Mouse (Mus musculus): ENCODE measurements at regions not wholly inside any gene's neighbourhood (a gene's known extent, or its start where the extent isn't known, plus 50 kb on each side); places are given as distances from the start of the nearest gene placed in this dataset.

DNA sequence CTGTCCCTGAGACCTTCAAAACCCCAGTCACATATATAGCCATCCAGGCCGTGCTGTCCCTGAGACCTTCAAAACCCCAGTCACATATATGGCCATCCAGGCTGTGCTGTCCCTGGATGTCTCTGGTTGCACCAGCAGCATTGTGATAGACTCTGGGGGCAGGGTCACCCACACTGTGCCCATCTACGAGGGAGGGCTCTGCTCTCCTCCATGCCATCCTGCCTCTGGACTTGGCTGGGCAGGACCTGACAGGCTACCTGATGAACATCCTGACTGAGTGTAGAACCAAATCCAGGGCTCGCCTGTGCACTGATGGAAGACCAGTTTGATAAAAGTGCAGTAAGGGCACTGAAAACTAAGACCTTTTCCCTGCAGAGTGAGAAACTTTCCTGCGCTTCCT is 63.1 kb upstream of the S1pr3 start:
- DNase-seq = peak in 1 of 2 experiments; percentile 4

- peak; percentile 66 to 72 for DNase-seq
Observed at GRCm38 (mm10) chr13:51345839-51346550, 62.4 kb upstream of the S1pr3 start.

- no peak for DNase-seq
Observed at GRCm38 (mm10) chr13:51348707-51349106, 59.7 kb upstream of the S1pr3 start.

DNA sequence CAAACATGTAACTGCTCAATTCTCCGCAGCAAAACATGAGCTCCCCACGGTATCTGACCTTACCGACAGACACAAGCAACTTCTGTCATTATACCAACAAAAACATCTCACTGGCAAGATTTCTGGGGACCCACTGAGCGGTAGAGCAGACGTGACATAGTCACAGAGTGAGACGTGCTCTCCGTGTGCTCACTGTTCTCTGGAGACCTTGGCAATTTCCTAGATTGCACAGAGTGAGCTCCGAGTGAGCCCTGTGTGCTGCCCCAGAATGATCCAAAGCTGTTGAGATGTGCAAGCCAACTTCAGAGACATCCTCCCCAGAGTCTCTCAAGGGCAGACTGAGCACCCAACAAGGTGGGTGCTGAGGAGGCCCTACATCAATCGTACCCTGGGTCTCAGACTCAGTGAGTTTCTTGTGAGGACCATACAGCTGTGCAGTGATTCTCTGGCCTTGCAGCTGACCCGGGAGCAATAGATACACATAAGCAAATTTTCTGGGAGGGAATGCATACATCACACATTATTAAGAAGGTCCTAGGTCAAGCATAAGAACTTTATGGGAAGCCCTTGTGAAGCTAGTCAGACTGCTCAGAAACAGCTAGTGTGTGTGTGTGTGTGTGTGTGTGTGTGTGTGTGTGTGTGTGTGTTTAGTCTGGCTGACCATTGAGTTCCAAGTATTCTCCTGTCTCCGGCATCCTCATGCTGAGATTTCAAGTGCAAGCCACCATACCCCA is 58.5 kb upstream of the S1pr3 start:
- DNase-seq = no peak

DNA sequence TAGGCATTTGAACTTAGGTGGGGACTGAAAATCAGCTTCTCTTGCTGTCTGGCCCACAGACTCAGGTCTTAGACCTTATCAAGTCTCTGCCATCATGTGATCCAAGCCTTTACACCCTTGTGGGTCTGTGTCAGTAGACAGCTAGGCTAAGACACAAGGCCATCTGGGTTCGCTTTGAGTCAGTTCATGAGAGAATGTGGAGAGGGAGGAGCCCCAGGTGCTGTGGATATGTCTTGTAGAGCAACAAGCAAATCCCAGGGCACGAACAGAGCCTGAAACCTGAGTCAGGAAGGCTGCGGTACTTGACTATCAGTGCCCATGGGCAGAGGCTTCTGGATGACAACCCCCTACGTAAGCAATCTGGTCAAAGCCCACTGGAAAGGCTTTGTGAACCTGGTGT is 55.6 kb upstream of the S1pr3 start:
- DNase-seq = no peak

GRCm38 (mm10) chr13:51355507-51355906 is 52.9 kb upstream of the S1pr3 start:
- no peak for DNase-seq

Data from cerebellum, postnatal 10 days (tissue).